Mouse (Mus musculus): ENCODE data around the gene 9430097D07Rik.

Gene 9430097D07Rik

GRCm38 (mm10) chr2:32575586-32576160, at the start of gene 9430097D07Rik:
9430097D07Rik (minus strand) TSS chr2:32575684.
- no peak for DNase-seq

DNA sequence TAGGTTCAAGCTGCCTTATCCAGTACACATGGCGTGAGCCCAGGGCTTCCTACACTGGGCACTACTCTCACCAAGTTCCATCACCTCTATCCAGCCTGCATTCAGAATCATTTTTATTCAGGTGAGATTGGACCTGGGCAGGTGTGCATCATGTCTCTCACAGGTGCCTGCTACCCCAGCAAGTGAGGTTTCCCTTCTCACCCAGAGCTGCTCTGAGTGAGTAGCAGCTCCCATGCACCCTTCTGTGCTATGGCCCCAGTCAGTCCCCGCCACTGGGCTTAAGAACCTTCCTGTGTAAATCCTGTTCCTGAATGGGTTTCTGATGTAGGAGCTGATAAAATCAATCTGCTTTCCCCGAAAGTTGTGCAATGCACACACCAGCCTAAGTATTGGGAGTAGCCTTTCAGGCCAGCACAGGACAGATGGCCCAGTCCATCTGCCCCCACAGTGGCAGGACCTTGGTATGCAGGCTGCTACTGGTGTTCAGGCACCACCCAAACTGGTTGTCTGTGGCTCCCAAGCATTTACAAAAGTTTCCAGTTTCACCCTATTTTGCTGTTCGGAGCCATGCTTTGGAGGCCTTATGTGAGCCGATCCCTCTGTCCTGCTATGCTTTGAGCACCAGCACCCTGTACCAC, 48.7 kb upstream of the 9430097D07Rik start:
- DNase-seq = no peak

DNA sequence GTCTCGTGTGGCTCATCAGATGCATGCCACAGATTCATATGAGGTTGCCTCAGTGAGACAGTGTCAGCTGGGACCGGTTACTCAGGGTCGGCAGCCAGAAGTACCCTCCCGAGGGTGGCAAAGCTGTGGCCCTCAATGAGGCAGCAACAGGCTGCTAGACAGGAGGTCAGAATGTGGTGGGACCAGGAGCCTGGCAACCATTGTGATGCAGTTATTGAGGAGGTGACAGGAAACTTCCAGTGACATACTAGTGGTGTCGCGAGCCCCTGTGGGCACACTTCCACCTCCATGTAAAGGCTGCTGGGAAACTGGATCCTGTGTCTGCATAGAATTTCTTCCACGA, 46.0 kb upstream of the 9430097D07Rik start, which contains the start of gene Ak1:
Ak1 (plus strand) TSS at position 242 of the 343 bp plus-strand sequence.
- DNase-seq = no peak

- DNase-seq = no peak
These were observed 45.4 kb upstream of the 9430097D07Rik start for GRCm38 (mm10) chr2:32620682-32621516.

GRCm38 (mm10) chr2:32618051-32618450, 42.6 kb upstream of the 9430097D07Rik start:
- DNase-seq = no peak

DNA sequence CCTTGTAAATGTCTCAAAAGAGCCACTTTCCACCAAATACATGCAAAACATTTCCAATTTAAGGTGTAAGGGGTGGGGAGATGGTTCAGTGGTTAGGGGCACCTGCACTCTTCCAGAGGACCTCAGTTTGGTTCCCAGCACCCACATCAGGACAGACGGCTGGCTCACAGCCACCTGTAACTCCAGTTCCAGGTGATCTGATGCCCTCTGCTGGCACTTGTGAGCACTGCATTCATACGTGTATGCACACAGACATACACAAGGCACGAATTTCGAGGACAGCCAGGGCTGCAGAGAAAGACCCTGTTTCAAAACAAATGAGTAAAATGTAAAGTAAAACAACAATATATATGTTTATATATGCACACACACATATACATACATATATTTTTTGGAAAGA, 42.1 kb upstream of the 9430097D07Rik start:
- no peak for DNase-seq

DNA sequence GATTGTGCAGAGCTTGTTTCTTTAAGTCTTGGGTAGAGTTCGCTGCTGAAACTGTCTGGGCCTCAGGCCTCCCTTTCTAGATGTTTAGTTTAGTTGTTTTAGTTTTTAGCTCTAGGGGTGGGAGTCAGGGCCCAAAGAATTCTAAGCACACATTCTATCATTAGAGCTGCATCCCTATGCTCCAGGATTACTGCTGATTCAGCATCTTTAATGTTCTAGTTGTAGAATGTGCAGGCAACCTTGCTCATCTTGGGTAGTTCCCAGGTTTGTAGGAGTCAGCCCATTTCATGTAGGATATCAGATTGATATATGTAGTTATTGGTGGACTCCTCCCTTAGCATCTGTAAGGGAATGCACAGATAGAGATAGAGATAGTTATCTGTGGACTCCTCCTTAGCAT, 41.6 kb upstream of the 9430097D07Rik start:
- DNase-seq = no peak

- DNase-seq = no peak
These were observed 36.8 kb upstream of the 9430097D07Rik start for GRCm38 (mm10) chr2:32612274-32612673.

GRCm38 (mm10) chr2:32610610-32611229, 35.2 kb upstream of the 9430097D07Rik start:
- peak in 1 of 2 experiments; percentile 40 for DNase-seq

GRCm38 (mm10) chr2:32608778-32609435, 33.4 kb upstream of the 9430097D07Rik start:
- no peak for DNase-seq

- peak in 1 of 2 experiments; percentile 46 for DNase-seq
These were observed 32.8 kb upstream of the 9430097D07Rik start for GRCm38 (mm10) chr2:32608141-32608777.

GRCm38 (mm10) chr2:32607262-32607947, 31.9 kb upstream of the 9430097D07Rik start:
- DNase-seq = peak in 1 of 2 experiments; percentile 36

GRCm38 (mm10) chr2:32606161-32607142, 31.0 kb upstream of the 9430097D07Rik start:
- DNase-seq = peak; percentile 70 to 83

DNA sequence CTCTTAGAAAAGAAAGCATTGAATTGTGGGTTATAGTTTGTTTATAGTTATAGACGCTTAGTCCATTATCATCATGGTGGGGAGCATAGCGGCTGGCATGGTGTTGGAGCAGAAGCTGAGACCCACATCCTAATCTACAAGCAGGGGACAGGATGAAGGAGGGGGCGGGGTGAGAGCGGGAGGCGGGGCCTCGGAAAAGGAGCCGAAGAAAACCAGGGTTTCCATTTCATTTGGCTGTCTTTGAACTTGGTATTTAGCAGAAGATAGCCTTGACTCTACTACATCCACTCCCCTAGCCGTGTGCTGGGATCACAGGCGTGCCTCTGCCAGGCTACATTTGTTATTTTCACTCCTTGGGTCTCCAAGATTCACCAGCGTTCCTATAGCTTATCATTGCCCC, 29.1 kb upstream of the 9430097D07Rik start:
- no peak for DNase-seq

DNA sequence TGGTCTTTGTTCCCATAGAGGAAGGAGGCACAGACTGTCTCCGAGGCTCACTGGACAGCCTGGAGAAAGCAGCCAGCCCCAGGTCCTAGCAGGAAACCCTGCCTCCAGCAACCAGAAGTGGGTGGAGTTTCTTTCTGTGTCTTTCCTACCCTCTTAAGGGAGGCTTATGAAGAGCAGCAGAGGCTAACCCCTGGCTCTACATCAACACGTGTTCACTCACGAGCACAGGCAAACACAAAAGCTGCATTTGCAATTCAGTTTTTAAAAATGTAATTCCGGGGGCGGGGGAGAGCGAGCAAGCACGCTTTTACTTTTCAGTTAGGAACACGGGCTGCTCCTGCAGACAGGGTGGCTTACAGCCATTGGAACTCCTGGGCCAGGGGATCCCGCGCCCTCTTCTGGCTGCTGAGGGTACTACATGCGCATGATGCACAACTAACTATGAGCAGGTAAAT, 27.1 kb upstream of the 9430097D07Rik start:
- peak; percentile 64 to 88 for DNase-seq

DNA sequence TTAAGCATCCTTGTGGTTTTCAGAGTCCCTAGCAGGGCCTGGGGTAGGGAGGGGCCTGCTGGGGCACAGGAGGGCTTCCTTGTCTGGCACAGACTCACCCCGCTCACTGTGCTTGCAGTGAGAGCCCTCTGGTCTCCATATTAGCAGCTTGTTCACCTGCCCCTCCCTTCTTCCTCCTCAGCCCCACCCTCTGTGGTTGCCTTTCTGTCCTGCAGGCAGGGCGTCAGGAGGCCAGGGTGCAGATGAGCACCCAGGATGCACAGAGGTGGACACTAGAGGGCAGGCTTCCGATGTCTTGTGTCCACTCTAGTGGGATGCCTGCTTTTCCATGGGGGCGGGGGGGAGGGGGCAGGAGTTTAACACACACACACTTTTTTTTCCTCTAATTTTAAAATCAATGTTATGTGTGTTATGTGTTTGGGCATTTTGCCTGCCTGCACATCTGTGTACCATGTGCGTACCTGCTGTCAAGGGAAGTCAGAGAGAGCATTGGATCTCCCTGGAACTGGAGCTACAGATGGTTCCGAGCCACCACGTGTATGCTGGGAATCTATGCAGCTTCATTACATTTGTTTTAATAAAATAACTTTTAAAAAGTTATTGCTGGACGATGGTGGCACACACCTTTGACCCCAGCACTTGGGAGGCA, 26.1 kb upstream of the 9430097D07Rik start:
- DNase-seq = peak in 1 of 2 experiments; percentile 33

- no peak for DNase-seq
These were observed 23.9 kb upstream of the 9430097D07Rik start, which contains the start of gene St6galnac6 for GRCm38 (mm10) chr2:32599409-32599808. St6galnac6 (plus strand) TSS chr2:32599709.

DNA sequence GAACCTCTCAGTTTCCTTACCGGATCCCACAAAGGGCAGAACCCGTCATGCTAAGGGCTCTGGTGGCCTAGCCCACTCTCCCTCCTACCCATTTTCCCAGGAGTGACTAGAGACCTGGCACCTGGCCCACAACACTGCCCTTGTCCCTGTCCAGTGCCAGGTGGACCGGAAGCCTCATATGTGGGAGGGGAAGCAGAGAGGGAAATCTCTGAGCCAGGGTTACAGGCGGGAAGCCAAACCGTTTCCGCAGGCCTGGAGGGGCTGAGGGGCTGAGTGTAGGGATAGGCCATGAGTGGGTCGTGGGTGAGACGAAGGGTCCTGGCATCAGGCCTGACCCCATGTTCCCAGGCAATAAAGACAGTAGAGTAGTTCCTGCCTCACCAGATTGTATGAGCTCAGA, 23.0 kb upstream of the 9430097D07Rik start:
- DNase-seq = no peak

GRCm38 (mm10) chr2:32597699-32598098, 22.2 kb upstream of the 9430097D07Rik start:
- no peak for DNase-seq

DNA sequence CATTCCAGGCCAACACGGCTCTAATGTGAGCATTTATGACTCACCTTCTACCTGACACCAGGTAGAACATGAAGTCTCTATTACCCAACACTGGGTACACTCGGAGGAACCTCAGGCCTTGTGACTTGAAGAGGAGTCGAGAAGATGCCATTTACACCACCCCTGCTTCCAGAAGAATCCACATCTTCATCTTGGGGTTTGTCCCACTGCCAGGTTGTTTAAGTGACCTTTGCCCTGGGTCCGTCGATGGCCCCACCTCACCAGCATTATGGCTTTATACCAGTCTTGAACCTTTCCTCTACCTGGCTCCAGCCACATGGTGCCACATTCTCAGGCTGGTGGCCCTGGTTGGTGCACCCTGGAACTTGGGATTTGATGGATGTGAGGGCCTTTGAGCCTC, 21.8 kb upstream of the 9430097D07Rik start:
- no peak for DNase-seq
